Mouse (Mus musculus): ENCODE results near the gene Nop9.

GRCm38 (mm10) chr14:55734869-55735268, 10.6 kb upstream of the Nop9 start:
- TF ChIP-seq CTCF (IDR thresholded peaks at IDR 0.05; ENCODE audit: extremely low read depth, insufficient read depth, low read length): no peak
- no peak for TF ChIP-seq POLR2A (IDR thresholded peaks at IDR 0.05; ENCODE audit: extremely low read depth, insufficient read depth, low read length)

All from cortical plate, adult 2 months (tissue).